Mouse (Mus musculus): ENCODE measurements at regions not wholly inside any gene's neighbourhood (a gene's known extent, or its start where the extent isn't known, plus 50 kb on each side); places are given as distances from the start of the nearest gene placed in this dataset.

DNA sequence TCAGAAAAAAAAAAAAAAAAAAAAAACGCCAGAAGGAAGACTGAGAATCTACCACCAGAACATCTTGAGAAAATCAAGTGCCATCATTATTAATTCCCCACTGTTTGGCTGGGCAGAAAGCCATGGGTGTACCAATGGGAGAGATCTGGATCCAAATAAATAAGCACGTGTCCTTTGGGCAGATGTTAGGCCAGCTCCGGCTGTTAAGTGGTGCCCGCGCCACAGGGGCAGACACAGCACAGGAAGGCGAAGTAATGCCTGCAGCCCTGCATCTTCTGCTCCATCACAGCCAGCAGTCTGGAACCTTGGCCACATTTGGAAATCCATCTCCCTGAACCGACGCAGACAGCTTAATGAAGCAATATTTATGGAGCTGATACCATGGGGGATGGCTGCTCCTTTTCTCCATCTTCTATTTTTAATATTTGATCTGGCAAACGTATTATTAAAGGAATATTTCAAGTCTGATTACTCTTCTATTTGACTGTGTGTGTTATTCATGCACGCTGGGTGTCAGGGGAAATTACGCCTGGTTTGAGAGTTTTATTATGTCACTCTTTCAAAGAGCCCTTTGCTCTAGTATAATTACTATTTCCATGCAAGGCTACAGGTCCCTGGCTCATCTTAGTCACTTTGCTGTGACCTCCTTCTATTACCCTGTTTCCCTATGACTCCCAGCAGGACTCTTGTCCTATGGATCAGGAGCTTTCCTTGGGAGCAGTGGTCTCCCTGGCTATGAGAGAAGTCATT, 103.5 kb upstream of the Vstm2b start:
- Histone ChIP-seq H3K27ac (no peak overlapping the region), H3K4me3 (no peak overlapping the region), H3K4me2 (replicated peaks) (no peak overlapping the region), H3K4me1 (no peaks in the 10 kb centered on the region), H3K36me3 (no peaks in the 10 kb centered on the region), H3K9me3 (replicated peaks) (no peaks in the 10 kb centered on the region), H3K27me3 (no peaks in the 10 kb centered on the region), H3K9ac (no peak overlapping the region)
- 77% methylated on average over 11 of the region's 11 CpGs for WGBS
- ATAC-seq (ENCODE audit: low FRiP score), result no peak

DNA sequence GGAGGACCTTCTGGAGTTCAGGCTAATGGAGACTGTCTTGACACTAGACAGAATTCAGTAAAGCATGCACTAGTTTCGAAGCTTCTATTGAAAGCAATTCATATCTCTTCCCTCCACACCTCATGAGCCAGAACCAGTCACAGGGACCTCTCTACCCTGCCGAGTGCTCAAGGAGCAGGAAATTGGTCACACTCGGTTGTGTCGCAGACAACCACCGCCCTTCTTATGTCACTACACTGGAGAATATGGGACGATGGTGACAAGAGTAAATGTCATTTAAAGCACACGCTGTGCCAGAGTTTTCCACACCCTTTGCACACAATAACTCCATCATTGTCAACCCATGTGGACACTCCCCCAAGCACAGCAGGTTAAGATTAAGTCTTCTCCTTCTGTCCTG, 98.3 kb upstream of the Vstm2b start:
- no peaks in the 10 kb centered on the region for H3K27me3 ChIP-seq
- H3K4me3 ChIP-seq, result no peak overlapping the region
- no peak overlapping the region for H3K9ac ChIP-seq
- 64% methylated on average over 7 of the region's 7 CpGs for WGBS
- no peak overlapping the region for H3K4me2 ChIP-seq (replicated peaks)
- ATAC-seq (ENCODE audit: low FRiP score), result no peak
- H3K36me3 ChIP-seq, result no peaks in the 10 kb centered on the region
- H3K27ac ChIP-seq, result no peak overlapping the region
- no peaks in the 10 kb centered on the region for H3K4me1 ChIP-seq
- no peaks in the 10 kb centered on the region for H3K9me3 ChIP-seq (replicated peaks)

GRCm38 (mm10) chr7:40801291-40801690, 96.8 kb upstream of the Vstm2b start:
- no peak for ATAC-seq (ENCODE audit: low FRiP score)
- no peak overlapping the region for H3K4me3 ChIP-seq

GRCm38 (mm10) chr7:40805211-40805610, 92.9 kb upstream of the Vstm2b start:
- H3K4me1 ChIP-seq, result no peaks in the 10 kb centered on the region
- WGBS, result 61% methylated on average over 2 of the region's 2 CpGs
- 0 out of 2 replicates have a peak, but pooled peaks cover 3% of the 10 kb centered on the region for H3K27me3 ChIP-seq
- H3K36me3 ChIP-seq, result no peaks in the 10 kb centered on the region
- no peak overlapping the region for H3K4me3 ChIP-seq
- H3K4me2 ChIP-seq (replicated peaks), result no peak overlapping the region
- no peak for ATAC-seq (ENCODE audit: low FRiP score)
- H3K9me3 ChIP-seq (replicated peaks), result no peaks in the 10 kb centered on the region
- H3K9ac ChIP-seq, result no peak overlapping the region
- H3K27ac ChIP-seq, result no peak overlapping the region

More at GRCm38 (mm10) chr7:40801291-40801690, 96.8 kb upstream of the Vstm2b start:
- Histone ChIP-seq H3K27me3 (no peaks in the 10 kb centered on the region), H3K9ac (no peak overlapping the region), H3K4me1 (no peaks in the 10 kb centered on the region), H3K36me3 (no peaks in the 10 kb centered on the region), H3K9me3 (replicated peaks) (no peaks in the 10 kb centered on the region), H3K4me2 (replicated peaks) (no peak overlapping the region), H3K27ac (no peak overlapping the region)
- 67% methylated on average over 2 of the region's 2 CpGs for WGBS

DNA sequence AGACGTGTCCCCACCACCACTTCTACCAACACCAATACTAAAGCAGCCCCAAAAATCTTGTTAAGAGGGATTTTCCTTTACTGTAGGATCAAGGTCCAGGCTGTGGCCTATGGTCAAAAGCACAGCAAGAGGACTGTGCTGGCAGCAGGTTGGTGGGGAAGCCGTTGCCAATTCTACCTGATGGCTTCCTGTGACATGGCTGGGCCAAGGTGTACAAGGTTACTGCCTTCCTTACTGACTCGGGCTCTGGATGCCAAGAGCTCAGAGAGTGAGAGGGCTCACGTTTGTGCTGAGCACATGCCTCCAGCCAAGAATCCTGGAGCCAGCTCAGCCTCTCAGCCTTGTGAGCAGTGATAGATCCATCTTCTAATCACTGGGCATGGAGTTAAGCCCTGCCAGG, 92.3 kb upstream of the Vstm2b start:
- Histone ChIP-seq H3K27ac (no peak overlapping the region), H3K27me3 (0 out of 2 replicates have a peak, but pooled peaks cover 3% of the 10 kb centered on the region), H3K36me3 (no peaks in the 10 kb centered on the region), H3K9me3 (replicated peaks) (no peaks in the 10 kb centered on the region), H3K4me3 (no peak overlapping the region), H3K9ac (no peak overlapping the region), H3K4me2 (replicated peaks) (no peak overlapping the region), H3K4me1 (no peaks in the 10 kb centered on the region)
- 74% methylated on average over 4 of the region's 4 CpGs for WGBS
- ATAC-seq (ENCODE audit: low FRiP score), result no peak

DNA sequence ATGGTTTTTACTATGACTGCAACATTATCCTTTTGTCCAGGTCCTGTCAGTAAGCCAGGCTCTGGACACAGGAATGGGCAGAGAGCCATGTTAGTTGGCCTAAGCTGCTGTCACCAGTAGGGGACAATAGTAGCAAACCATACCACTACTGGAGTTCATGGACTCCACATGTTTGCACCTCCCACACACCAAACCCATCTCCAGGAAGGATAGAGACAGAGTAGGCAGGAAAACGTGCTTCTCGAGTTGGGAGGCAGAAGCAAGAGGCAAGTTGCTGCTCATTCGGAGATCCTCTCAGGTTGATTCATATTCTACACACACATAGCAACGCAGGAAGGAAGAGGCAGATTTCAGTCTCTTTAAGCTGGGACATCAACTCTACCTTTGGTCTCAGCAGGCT, 85.2 kb upstream of the Vstm2b start:
- Histone ChIP-seq H3K4me2 (replicated peaks) (no peak overlapping the region), H3K4me1 (no peaks in the 10 kb centered on the region), H3K27ac (no peak overlapping the region), H3K27me3 (0 out of 2 replicates have a peak, but pooled peaks cover 3% of the 10 kb centered on the region), H3K9me3 (replicated peaks) (no peaks in the 10 kb centered on the region), H3K36me3 (no peaks in the 10 kb centered on the region), H3K9ac (no peak overlapping the region), H3K4me3 (no peak overlapping the region)
- WGBS, result 86% methylated on average over 4 of the region's 4 CpGs
- no peak for ATAC-seq (ENCODE audit: low FRiP score)

DNA sequence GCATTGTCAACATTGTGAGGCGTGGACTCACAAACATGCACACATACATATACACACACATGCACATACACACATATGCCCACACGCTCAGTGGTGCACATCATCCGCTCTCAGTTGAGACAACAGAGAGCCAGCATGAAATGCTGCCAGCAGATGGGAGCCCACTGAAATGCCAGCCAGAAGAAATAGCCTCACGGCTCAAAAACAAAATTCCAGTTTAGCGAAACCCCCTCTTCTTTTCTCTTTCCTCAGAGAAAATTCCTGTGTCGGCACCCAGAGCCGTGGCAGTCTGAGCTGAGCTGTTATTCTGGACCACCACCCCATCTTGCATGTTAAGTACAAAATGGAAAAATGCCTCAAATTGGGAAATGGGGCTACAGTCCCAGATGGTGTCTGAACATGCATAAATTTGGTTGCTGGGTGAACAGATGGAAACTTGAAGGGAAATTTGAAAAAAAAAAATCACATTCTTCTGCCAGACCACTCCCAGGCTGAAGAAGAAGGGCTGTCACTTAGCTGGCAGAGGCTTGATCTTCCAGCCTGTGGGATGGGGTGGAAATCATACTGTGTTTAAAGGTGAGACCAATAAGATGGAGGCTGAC, 72.9 kb upstream of the Vstm2b start:
- 80% methylated on average over 7 of the region's 7 CpGs for WGBS
- no peak for ATAC-seq (ENCODE audit: low FRiP score)

DNA sequence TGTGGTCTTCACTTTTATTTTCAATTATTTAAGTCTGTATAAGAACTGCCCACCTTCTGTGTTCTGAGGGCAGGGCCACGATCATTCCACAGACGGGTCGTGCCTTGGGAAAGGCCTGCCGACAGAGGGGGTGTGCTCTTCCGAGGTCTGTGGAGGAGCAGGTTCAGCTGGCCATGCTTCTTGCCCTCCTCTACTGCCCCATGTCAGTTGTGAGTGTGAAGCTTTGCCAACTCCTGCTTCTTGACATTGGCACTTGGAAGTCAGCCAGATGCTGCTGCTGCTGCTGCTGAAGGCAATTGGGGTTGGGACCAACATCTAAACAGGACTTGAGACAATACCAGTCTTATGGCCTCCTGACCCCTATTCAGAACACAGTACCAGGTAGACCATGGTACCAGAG, 68.6 kb upstream of the Vstm2b start:
- H3K9ac ChIP-seq, result no peak overlapping the region
- no peaks in the 10 kb centered on the region for H3K4me1 ChIP-seq
- 78% methylated on average over 5 of the region's 5 CpGs for WGBS
- no peaks in the 10 kb centered on the region for H3K9me3 ChIP-seq (replicated peaks)
- no peak overlapping the region for H3K4me2 ChIP-seq (replicated peaks)
- H3K4me3 ChIP-seq, result no peak overlapping the region
- no peaks in the 10 kb centered on the region for H3K27me3 ChIP-seq
- ATAC-seq (ENCODE audit: low FRiP score), result no peak
- no peak overlapping the region for H3K27ac ChIP-seq
- no peaks in the 10 kb centered on the region for H3K36me3 ChIP-seq

More for the DNA sequence above, 72.9 kb upstream of the Vstm2b start:
- no peak overlapping the region for H3K27ac ChIP-seq
- H3K27me3 ChIP-seq, result no peaks in the 10 kb centered on the region
- no peaks in the 10 kb centered on the region for H3K4me1 ChIP-seq
- H3K36me3 ChIP-seq, result no peaks in the 10 kb centered on the region
- H3K9ac ChIP-seq, result no peak overlapping the region
- no peak overlapping the region for H3K4me2 ChIP-seq (replicated peaks)
- H3K4me3 ChIP-seq, result no peak overlapping the region
- H3K9me3 ChIP-seq (replicated peaks), result no peaks in the 10 kb centered on the region

DNA sequence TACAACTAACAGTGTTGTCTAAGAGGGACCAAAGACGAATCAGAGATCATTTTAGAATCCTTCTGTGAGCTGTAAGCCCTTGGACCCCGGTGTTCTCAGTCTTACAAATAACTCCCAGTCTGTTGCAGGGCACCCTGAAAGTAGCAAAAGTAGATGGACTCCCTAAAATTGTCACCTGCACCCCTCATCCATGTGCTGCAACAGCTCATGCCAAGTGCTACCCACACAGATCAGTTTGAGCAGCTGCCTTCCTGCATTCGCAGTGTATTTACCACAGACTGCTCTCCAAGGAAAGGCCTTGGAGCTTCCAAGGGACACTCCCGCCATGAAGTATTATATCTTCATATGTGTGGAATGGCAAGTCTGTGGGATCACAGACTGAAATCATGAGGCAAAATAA, 66.5 kb upstream of the Vstm2b start:
- Histone ChIP-seq H3K4me1 (no peaks in the 10 kb centered on the region), H3K9me3 (replicated peaks) (no peaks in the 10 kb centered on the region), H3K27me3 (no peaks in the 10 kb centered on the region), H3K4me2 (replicated peaks) (no peak overlapping the region), H3K4me3 (no peak overlapping the region), H3K27ac (no peak overlapping the region), H3K36me3 (no peaks in the 10 kb centered on the region), H3K9ac (no peak overlapping the region)
- ATAC-seq (ENCODE audit: low FRiP score), result no peak
- WGBS, result 88% methylated on average over 4 of the region's 4 CpGs

DNA sequence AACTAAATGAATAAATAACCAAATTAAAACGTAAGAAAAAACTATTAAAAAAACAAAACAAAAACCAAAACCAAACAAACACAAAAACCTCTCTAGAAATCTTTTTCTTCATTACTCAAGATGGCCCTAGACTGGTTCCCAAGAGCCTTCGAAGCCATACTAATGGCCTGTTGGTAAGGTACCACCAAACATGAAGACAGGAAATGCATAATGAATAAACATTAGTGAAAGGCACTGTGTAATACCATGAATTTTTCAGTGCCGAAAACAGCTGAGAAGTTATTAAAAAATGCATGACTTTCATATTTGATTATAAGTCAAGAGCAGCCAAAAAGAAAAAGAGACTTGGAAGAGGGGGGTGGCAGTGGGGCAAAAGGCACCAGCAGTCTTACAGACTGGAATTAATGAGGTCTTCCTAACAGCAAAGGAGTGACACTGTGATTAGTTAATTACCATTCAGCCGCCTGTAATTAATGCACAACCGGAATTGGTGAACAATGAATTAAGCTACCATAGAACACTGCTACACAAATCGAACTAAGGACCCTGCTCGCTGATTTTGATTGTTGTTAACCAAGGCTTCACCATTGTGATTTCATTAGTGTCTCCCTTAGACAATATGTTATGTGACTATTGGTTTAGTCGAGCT, 55.7 kb upstream of the Vstm2b start:
- no peaks in the 10 kb centered on the region for H3K27me3 ChIP-seq
- no peaks in the 10 kb centered on the region for H3K36me3 ChIP-seq
- 76% methylated on average over 8 of the region's 8 CpGs for WGBS
- H3K9ac ChIP-seq, result no peak overlapping the region
- H3K4me1 ChIP-seq, result no peaks in the 10 kb centered on the region
- no peak overlapping the region for H3K4me2 ChIP-seq (replicated peaks)
- H3K27ac ChIP-seq, result no peak overlapping the region
- H3K9me3 ChIP-seq (replicated peaks), result no peaks in the 10 kb centered on the region
- H3K4me3 ChIP-seq, result no peak overlapping the region
- ATAC-seq (ENCODE audit: low FRiP score), result peak; percentile 72

DNA sequence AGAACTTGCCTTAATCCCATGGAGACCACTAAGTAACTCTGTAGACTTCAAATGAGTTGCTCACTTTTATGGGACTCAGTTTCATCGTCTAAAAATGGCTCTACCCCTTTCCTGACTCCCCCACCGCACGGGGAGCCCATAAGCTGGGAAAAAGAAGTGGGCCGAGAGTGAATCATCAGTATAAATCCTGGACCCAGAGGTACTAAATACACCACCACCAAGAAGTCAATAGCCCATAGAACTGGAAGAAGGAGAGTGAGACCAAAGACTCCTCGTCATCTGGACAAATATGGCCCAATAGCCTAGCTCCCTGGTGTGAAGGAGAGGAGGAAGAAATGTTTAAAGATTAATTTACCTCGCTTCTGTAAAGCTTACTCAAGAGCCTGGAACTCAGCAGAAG, 51.6 kb upstream of the Vstm2b start:
- Histone ChIP-seq H3K4me1 (no peaks in the 10 kb centered on the region), H3K27me3 (no peaks in the 10 kb centered on the region)
- 81% methylated on average over 6 of the region's 6 CpGs for WGBS

More for the DNA sequence above, 51.6 kb upstream of the Vstm2b start:
- Histone ChIP-seq H3K9ac (no peak overlapping the region), H3K4me3 (no peak overlapping the region), H3K36me3 (no peaks in the 10 kb centered on the region), H3K9me3 (replicated peaks) (no peaks in the 10 kb centered on the region), H3K27ac (no peak overlapping the region), H3K4me2 (replicated peaks) (no peak overlapping the region)
- no peak for ATAC-seq (ENCODE audit: low FRiP score)

Measured in hindbrain, embryonic 12.5 days (tissue).